26 mouse cellular contexts compared by ENCODE assay signal in the genomic region with DNA sequence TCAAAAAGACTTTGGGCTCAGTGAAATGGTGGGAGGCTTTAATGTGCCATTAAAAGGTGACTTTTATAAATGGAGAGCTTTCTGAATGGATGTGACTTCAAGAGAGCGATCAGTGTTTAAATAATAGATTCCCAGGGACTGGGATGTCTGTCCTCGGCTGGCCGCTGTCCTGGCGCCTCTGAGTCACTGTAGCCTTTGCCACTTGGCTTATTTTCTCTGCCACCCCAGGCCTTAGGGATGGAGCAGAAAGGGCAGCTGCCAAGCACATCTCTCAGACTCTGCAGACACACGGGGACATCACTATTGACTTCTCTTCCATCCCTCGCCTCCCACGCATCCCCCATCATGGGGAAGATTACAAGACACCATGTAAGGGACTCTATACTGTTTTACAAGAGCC.
"Had no signal": no experiment of that assay in that cellular context is flagged by ENCODE, and none has a peak within 500 bp of the region (broad histone marks: within the 10 kb centered on the region; RNA-seq: fewer than 3 reads in every experiment).

No protein-coding gene starts in this region.

- ATAC-seq: hindbrain, postnatal 0 days; intestine, embryonic 16.5 days; liver, embryonic 12.5 days had no signal

- H3K27ac ChIP-seq: heart, embryonic 10.5 days; heart, embryonic 13.5 days; heart, embryonic 15.5 days; hindbrain, embryonic 13.5 days; hindbrain, embryonic 15.5 days; hindbrain, postnatal 0 days; kidney, embryonic 15.5 days; kidney, postnatal 0 days; limb, embryonic 13.5 days; limb, embryonic 15.5 days; liver, embryonic 12.5 days; liver, embryonic 14.5 days had no signal

- H3K9ac ChIP-seq: heart, embryonic 13.5 days; heart, embryonic 15.5 days; hindbrain, embryonic 13.5 days; hindbrain, embryonic 15.5 days; kidney, embryonic 15.5 days; limb, embryonic 13.5 days; limb, embryonic 15.5 days; liver, embryonic 12.5 days; liver, embryonic 14.5 days had no signal

- H3K9me3 ChIP-seq: heart, embryonic 10.5 days; heart, embryonic 13.5 days; heart, embryonic 15.5 days; hindbrain, embryonic 13.5 days; hindbrain, embryonic 15.5 days; kidney, embryonic 15.5 days; limb, embryonic 15.5 days; liver, embryonic 12.5 days had no signal

- DNase-seq: gastrocnemius, postnatal 14 days; gastrocnemius, postnatal 36 days; heart, adult 18-20 months; heart, postnatal 14 days; heart, postnatal 36 days; kidney, adult 11 months; kidney, adult 2 months; kidney, adult 9 months; kidney, postnatal 14 days; kidney, postnatal 36 days; layer of hippocampus, adult 9-11 months; layer of hippocampus, postnatal 36 days; left cerebral cortex, postnatal 4 days had no signal

- H3K4me3 ChIP-seq: heart, embryonic 10.5 days; heart, embryonic 13.5 days; heart, embryonic 15.5 days; hindbrain, embryonic 13.5 days; hindbrain, embryonic 15.5 days; kidney, embryonic 15.5 days; limb, embryonic 13.5 days; limb, embryonic 15.5 days; liver, embryonic 12.5 days had no signal

- H3K4me2 ChIP-seq: heart, embryonic 13.5 days; heart, embryonic 15.5 days; hindbrain, embryonic 13.5 days; hindbrain, embryonic 15.5 days; kidney, embryonic 15.5 days; limb, embryonic 13.5 days; limb, embryonic 15.5 days; liver, embryonic 12.5 days had no signal

- H3K4me1 ChIP-seq: heart, embryonic 15.5 days; hindbrain, embryonic 15.5 days; liver, embryonic 12.5 days had no signal

- H3K36me3 ChIP-seq: heart, embryonic 10.5 days; heart, embryonic 13.5 days; heart, embryonic 15.5 days; hindbrain, embryonic 13.5 days; hindbrain, embryonic 15.5 days; kidney, embryonic 15.5 days; limb, embryonic 13.5 days; limb, embryonic 15.5 days; liver, embryonic 12.5 days had no signal

- H3K27me3 ChIP-seq: heart, embryonic 13.5 days; heart, embryonic 15.5 days; hindbrain, embryonic 15.5 days; kidney, embryonic 15.5 days; limb, embryonic 15.5 days; liver, embryonic 12.5 days had no signal
